In genomic region chr9:14699288-14699640, GRCm38 (mm10) we compare ENCODE assay signal across 16 mouse cellular contexts. TPM values are rescaled to one million over a fixed set of nuclear protein-coding genes. Genes with fewer than 3 reads are reported as not detected.
A peak's percentile ranks its signal among the peaks of the same experiment; 100 is the strongest.
DNase-seq lines count a peak whose midpoint lies in the region; ATAC-seq and TF ChIP-seq lines count a peak whose summit lies in the region.
"Had no signal": no experiment of that assay in that cellular context is flagged by ENCODE, and none has a peak within 500 bp of the region (broad histone marks: within the 10 kb centered on the region; RNA-seq: fewer than 3 reads in every experiment).

No protein-coding gene starts in this region.

- H3K9me3 ChIP-seq in hindbrain, embryonic 13.5 days: no peaks in the 10 kb centered on the region
- H3K9me3 ChIP-seq in hindbrain, embryonic 14.5 days (ENCODE audit: control insufficient read depth, low read length): no peaks in the 10 kb centered on the region
- no peaks in the 10 kb centered on the region for H3K9me3 ChIP-seq in neural tube, embryonic 12.5 days
- H3K9me3 ChIP-seq in midbrain, embryonic 15.5 days: no peaks in the 10 kb centered on the region
- H3K9me3 ChIP-seq: embryonic facial prominence, embryonic 15.5 days; heart, embryonic 13.5 days had no signal

- no peaks in the 10 kb centered on the region for H3K4me1 ChIP-seq in hindbrain, embryonic 13.5 days (replicated peaks)
- H3K4me1 ChIP-seq in hindbrain, embryonic 14.5 days (replicated peaks; ENCODE audit: control insufficient read depth, insufficient read depth, low read length): no peaks in the 10 kb centered on the region
- H3K4me1 ChIP-seq in neural tube, embryonic 12.5 days: no peaks in the 10 kb centered on the region
- no peaks in the 10 kb centered on the region for H3K4me1 ChIP-seq in midbrain, embryonic 15.5 days
- H3K4me1 ChIP-seq: embryonic facial prominence, embryonic 15.5 days; heart, embryonic 13.5 days had no signal

- no peak overlapping the region for H3K4me3 ChIP-seq in hindbrain, embryonic 13.5 days
- no peak overlapping the region for H3K4me3 ChIP-seq in hindbrain, embryonic 14.5 days (replicated peaks; ENCODE audit: low read length)
- H3K4me3 ChIP-seq in neural tube, embryonic 12.5 days: no peak overlapping the region
- H3K4me3 ChIP-seq in midbrain, embryonic 15.5 days: no peak overlapping the region
- no peak overlapping the region for H3K4me3 ChIP-seq in layer of hippocampus, adult 2 months
- H3K4me3 ChIP-seq: embryonic facial prominence, embryonic 15.5 days; heart, embryonic 13.5 days had no signal

- H3K27me3 ChIP-seq in hindbrain, embryonic 13.5 days: no peaks in the 10 kb centered on the region
- H3K27me3 ChIP-seq in hindbrain, embryonic 14.5 days (ENCODE audit: control insufficient read depth, insufficient read depth, low read length): no peaks in the 10 kb centered on the region
- H3K27me3 ChIP-seq in neural tube, embryonic 12.5 days (replicated peaks): no peaks in the 10 kb centered on the region
- H3K27me3 ChIP-seq in midbrain, embryonic 15.5 days (replicated peaks): no peaks in the 10 kb centered on the region
- H3K27me3 ChIP-seq: embryonic facial prominence, embryonic 15.5 days; heart, embryonic 13.5 days had no signal

- no peak overlapping the region for H3K27ac ChIP-seq in hindbrain, embryonic 13.5 days
- no peak overlapping the region for H3K27ac ChIP-seq in hindbrain, embryonic 14.5 days
- no peak overlapping the region for H3K27ac ChIP-seq in neural tube, embryonic 12.5 days
- no peak overlapping the region for H3K27ac ChIP-seq in midbrain, embryonic 15.5 days
- H3K27ac ChIP-seq in layer of hippocampus, adult 2 months: no peak overlapping the region
- H3K27ac ChIP-seq: embryonic facial prominence, embryonic 15.5 days; heart, embryonic 13.5 days had no signal

- DNase-seq in hindbrain, embryonic 14.5 days (ENCODE audit: low spot score): no peak
- DNase-seq in neural tube, embryonic 10.5 days (ENCODE audit: extremely low spot score, low spot score): no peak
- DNase-seq in lung, postnatal 25 days (ENCODE audit: low spot score): no peak
- no peak for DNase-seq in layer of hippocampus, adult 2 months (ENCODE audit: low spot score in 2 of 2)

- no peak overlapping the region for H3K9ac ChIP-seq in hindbrain, embryonic 13.5 days
- no peak overlapping the region for H3K9ac ChIP-seq in hindbrain, embryonic 14.5 days
- no peak overlapping the region for H3K9ac ChIP-seq in neural tube, embryonic 12.5 days
- H3K9ac ChIP-seq in midbrain, embryonic 15.5 days: no peak overlapping the region
- H3K9ac ChIP-seq: embryonic facial prominence, embryonic 15.5 days; heart, embryonic 13.5 days; lung, embryonic 14.5 days had no signal

- no peak for TF ChIP-seq CTCF in layer of hippocampus, adult 2 months (conservative IDR thresholded peaks at IDR 0.05)

- peak; percentile 43; the same call in 1 of the 2 replicates for ATAC-seq in hindbrain, embryonic 13.5 days (ENCODE audit: low FRiP score)
- ATAC-seq in hindbrain, embryonic 14.5 days (ENCODE audit: low FRiP score): no peak
- ATAC-seq in neural tube, embryonic 12.5 days (ENCODE audit: low FRiP score, low read depth): 0 out of 2 replicates have a peak, but pooled peaks have one; percentile 13
- peak; percentile 63 for ATAC-seq in midbrain, embryonic 15.5 days (replicated peaks)

- WGBS in hindbrain, embryonic 13.5 days: 46% methylated on average over 7 of the region's 7 CpGs
- WGBS in hindbrain, embryonic 14.5 days: 51% methylated on average over 7 of the region's 7 CpGs
- WGBS in neural tube, embryonic 12.5 days: 52% methylated on average over 7 of the region's 7 CpGs
- 48% methylated on average over 7 of the region's 7 CpGs for WGBS in midbrain, embryonic 15.5 days

- H3K36me3 ChIP-seq in hindbrain, embryonic 13.5 days: no peaks in the 10 kb centered on the region
- H3K36me3 ChIP-seq in hindbrain, embryonic 14.5 days (replicated peaks; ENCODE audit: control insufficient read depth, insufficient read depth): no peaks in the 10 kb centered on the region
- H3K36me3 ChIP-seq in neural tube, embryonic 12.5 days: no peaks in the 10 kb centered on the region
- H3K36me3 ChIP-seq in midbrain, embryonic 15.5 days (replicated peaks): no peaks in the 10 kb centered on the region
- H3K36me3 ChIP-seq: embryonic facial prominence, embryonic 15.5 days; heart, embryonic 13.5 days had no signal

- H3K4me2 ChIP-seq in hindbrain, embryonic 13.5 days: no peak overlapping the region
- H3K4me2 ChIP-seq in hindbrain, embryonic 14.5 days (replicated peaks): no peak overlapping the region
- H3K4me2 ChIP-seq in neural tube, embryonic 12.5 days (replicated peaks): no peak overlapping the region
- H3K4me2 ChIP-seq in midbrain, embryonic 15.5 days: no peak overlapping the region
- H3K4me2 ChIP-seq: embryonic facial prominence, embryonic 15.5 days; heart, embryonic 13.5 days; liver, embryonic 11.5 days; lung, embryonic 14.5 days had no signal

RNA-seq across cellular contexts. Expression of gene Piwil4, which starts 41.3 kb away (rescaled TPM):
- 0.30 and 0.48 TPM in 2 replicates for polyA plus RNA-seq in hindbrain, embryonic 13.5 days (2015; fragmentation: Nextera tagmentation; extraction: Ambion mirVana)
- 0.27 and 0.38 TPM in 2 replicates for polyA plus RNA-seq in hindbrain, embryonic 14.5 days (2014; fragmentation: Nextera tagmentation; extraction: Ambion mirVana)
- polyA plus RNA-seq in neural tube, embryonic 12.5 days (2016; fragmentation: Nextera tagmentation; extraction: Ambion mirVana): 0.57 and 0.61 TPM in 2 replicates
- 0.34 and 0.66 TPM in 2 replicates for polyA plus RNA-seq in midbrain, embryonic 15.5 days (2015; fragmentation: Nextera tagmentation; extraction: Ambion mirVana)
- total RNA-seq in layer of hippocampus, adult 2 months (2021): not detected
- total RNA-seq: heart, postnatal 36 days; layer of hippocampus, postnatal 36 days; left cerebral cortex, postnatal 25 days; megakaryocyte, adult 5-6 weeks had no signal
- polyA plus RNA-seq: forebrain, embryonic 11.5 days; lung, embryonic 14.5 days had no signal

RNA-seq across cellular contexts. Expression of gene Fut4, which starts 52.9 kb away (rescaled TPM):
- polyA plus RNA-seq in hindbrain, embryonic 13.5 days (2015; fragmentation: Nextera tagmentation; extraction: Ambion mirVana): 1.2 and 1.3 TPM in 2 replicates
- polyA plus RNA-seq in hindbrain, embryonic 14.5 days (2014; fragmentation: Nextera tagmentation; extraction: Ambion mirVana): 2.1 and 2.4 TPM in 2 replicates
- 1.8 and 2.2 TPM in 2 replicates for polyA plus RNA-seq in neural tube, embryonic 12.5 days (2016; fragmentation: Nextera tagmentation; extraction: Ambion mirVana)
- polyA plus RNA-seq in midbrain, embryonic 15.5 days (2015; fragmentation: Nextera tagmentation; extraction: Ambion mirVana): 2.1 and 2.2 TPM in 2 replicates
- under 1 TPM; 0.27 to 0.36 TPM for total RNA-seq in layer of hippocampus, adult 2 months (2021)

RNA-seq across cellular contexts. Expression of gene Amotl1, which starts 54.4 kb away (rescaled TPM):
- 8.8 and 10.4 TPM in 2 replicates for polyA plus RNA-seq in hindbrain, embryonic 13.5 days (2015; fragmentation: Nextera tagmentation; extraction: Ambion mirVana)
- 10.1 and 10.3 TPM in 2 replicates for polyA plus RNA-seq in hindbrain, embryonic 14.5 days (2014; fragmentation: Nextera tagmentation; extraction: Ambion mirVana)
- polyA plus RNA-seq in neural tube, embryonic 12.5 days (2016; fragmentation: Nextera tagmentation; extraction: Ambion mirVana): 13.5 and 13.8 TPM in 2 replicates
- polyA plus RNA-seq in midbrain, embryonic 15.5 days (2015; fragmentation: Nextera tagmentation; extraction: Ambion mirVana): 10.6 and 11.8 TPM in 2 replicates
- 10 to 100 TPM; 11.8 to 15.8 TPM for total RNA-seq in layer of hippocampus, adult 2 months (2021)
- total RNA-seq: megakaryocyte, adult 5-6 weeks had no signal
